Mouse (Mus musculus): ENCODE measurements around the gene Ctag2. TPM values are rescaled to one million over a fixed set of nuclear protein-coding genes. Genes with fewer than 3 reads are reported as not detected.

The Ctag2 gene
- polyA plus RNA-seq (2015; fragmentation: Nextera tagmentation; extraction: Ambion mirVana): not detected in 2 replicates

GRCm38 (mm10) chrX:65047344-65047743 lies at the start of gene Ctag2:
Gene Ctag2, plus strand, starts transcription at chrX:65047644.
- no peak within 1 kb of the TSS for H3K4me2 ChIP-seq (ENCODE audit: low read length)
- H3K4me3 ChIP-seq (replicated peaks; ENCODE audit: low read length): no peak within 1 kb of the TSS
- H3K27ac ChIP-seq (ENCODE audit: low read length): no peak within 1 kb of the TSS
- ATAC-seq: no peak
- no peak within 1 kb of the TSS for H3K9ac ChIP-seq (replicated peaks; ENCODE audit: low read depth, low read length)
- 91% methylated on average over 7 of the region's 7 CpGs for WGBS
- H3K36me3 ChIP-seq (ENCODE audit: control insufficient read depth, insufficient read depth): no peaks in the 10 kb centered on the region
- no peaks in the 10 kb centered on the region for H3K9me3 ChIP-seq (ENCODE audit: control insufficient read depth, low read length)
- H3K4me1 ChIP-seq (replicated peaks; ENCODE audit: control insufficient read depth, insufficient read depth, low read length): no peaks in the 10 kb centered on the region
- no peaks in the 10 kb centered on the region for H3K27me3 ChIP-seq (replicated peaks; ENCODE audit: control insufficient read depth, insufficient read depth, low read length)
